Mouse (Mus musculus): ENCODE data around the gene Sgta.
A peak's percentile ranks its signal among the peaks of the same experiment; 100 is the strongest.
"Not testable (repeated sequence)": the region's sequence is repeated elsewhere in the genome, so short reads cannot be mapped to it uniquely, and the experiment has no call there.

Gene Sgta

DNA sequence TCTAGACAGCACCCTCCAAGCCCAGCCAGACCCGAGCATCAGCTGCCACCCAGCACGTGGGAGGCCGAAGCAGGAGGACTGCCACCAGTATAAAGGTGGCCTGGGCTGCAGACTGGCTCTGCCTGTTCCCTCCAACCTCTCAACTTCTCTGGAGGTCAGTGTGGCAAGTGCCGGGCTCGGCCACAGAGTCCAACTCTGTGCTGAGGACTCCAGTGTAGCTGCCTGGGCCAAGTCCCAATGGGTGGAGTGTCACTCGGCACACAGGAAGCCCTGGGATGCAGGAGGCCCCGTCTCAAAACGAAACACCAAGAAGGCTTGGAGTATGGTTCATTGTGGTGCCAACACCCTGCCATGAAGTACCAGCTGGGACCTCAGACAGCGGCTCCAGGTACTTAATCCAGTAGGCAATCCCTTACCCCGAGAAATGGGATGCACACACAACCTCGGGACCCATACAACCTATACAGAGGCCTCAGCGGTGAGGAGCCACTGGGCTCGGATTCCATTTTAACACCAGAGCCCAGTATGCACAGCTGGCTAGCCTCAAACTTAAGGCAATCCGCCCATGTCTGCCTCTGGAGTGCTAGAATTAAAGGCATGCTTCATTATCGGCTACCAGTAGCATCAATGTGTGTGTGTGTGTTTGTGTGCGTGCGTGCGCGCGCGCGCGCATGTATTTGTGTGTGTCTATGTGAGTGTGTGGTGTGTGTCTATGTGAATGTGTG, 2.4 kb downstream of the Sgta start:
- no peak for DNase-seq (ENCODE audit: low read depth, low spot score)

DNA sequence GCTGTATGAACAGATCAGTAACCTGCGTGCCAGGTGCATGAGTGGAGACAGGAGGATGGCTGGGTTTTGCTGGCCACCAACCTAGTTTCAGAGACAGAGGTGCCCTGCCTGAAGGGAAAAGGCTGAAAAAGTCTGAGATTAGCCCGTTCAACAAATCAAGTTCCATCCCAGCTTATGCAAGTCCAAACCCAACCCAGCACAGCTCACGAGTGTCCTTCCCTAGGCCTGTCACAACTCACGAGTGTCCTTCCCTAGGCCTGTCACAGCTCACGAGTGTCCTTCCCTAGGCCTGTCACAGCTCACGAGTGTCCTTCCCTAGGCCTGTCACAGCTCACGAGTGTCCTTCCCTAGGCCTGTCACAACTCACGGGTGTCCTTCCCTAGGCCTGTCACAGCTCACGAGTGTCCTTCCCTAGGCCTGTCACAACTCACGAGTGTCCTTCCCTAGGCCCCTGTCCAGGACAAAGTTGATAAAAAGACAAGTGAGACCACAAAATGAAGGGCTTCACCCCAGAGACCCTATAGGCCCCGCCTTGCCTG, 4.1 kb downstream of the Sgta start:
- DNase-seq (ENCODE audit: low read depth, low spot score): not testable (repeated sequence)

DNA sequence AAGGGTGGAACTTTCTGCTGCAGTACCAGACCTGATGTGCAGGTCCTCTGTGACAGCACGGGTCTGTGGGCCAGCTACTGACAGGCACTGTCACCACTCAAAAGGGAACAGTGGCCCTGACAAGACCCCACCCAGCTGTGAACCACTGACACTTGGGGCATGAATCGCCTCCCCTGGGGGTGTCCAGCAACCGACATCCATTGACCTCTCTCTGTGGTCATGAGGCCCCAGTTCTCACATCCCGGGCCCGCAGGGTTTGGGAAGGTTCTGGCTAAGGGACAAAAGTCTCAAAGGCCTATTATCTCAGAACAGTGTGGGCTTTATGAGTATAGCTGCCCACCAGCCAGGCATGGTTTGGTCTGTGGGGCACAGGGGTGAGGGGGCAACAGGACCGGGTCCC, 4.8 kb downstream of the Sgta start:
- DNase-seq (ENCODE audit: low read depth, low spot score): no peak

DNA sequence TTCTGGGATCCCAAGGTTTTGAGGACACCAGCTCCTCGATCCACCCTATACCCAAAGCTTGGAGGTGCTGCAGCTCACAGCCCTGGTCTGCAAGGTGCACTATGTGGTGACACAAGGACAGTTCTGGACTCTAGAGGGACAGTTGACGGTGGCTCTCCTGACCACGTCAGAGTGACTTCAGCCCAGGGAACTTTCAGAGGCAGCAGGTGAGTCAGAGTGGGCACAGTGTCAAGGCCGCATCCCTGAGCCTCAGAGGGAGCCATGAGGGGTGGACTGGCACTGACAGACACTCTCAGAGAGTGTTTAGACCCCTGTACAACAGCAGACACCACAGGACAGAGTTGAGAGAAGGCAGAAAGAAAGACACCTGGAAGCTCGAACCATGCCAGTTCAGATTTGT, 7.4 kb downstream of the Sgta start:
- DNase-seq (ENCODE audit: low read depth, low spot score): no peak

DNA sequence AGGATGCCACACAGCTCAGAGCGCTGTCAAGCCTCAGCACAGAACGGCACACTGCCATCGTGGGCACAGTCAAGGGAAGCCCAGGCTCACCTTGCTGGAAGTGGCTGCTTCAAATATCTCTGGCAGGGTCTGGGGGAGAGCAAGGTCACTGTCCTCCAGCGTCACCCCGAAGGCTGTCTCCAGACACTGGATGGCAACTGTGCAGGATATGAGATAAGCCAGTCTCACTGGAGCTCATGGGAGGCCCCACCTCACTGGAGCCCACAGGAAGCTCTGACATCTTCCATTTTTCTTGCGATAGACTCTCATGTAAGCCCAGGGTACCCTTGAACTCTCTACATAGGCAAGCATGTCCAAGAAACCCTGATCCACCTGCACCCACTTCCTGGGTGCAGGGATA, 8.8 kb downstream of the Sgta start:
- no peak for DNase-seq (ENCODE audit: low read depth, low spot score)

DNA sequence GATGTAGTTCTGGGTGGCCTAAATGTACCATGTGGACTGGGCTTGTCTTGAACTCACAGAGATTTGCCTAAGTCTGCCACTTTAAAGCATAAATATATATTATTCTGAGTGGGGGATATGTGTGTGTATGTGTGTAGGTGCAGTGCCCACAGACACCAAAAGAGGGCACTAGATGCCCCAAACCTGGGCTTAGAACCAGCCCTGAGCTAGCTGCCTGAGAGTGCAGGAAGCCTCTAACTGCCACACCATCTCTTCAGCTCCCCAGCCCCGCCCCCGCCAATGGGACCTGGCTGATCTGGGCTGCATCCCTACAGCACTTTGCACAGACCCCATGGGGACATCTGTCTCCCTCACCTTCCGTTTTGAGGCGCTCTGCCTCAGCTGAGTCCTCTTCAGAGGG, 9.3 kb downstream of the Sgta start:
- DNase-seq (ENCODE audit: low read depth, low spot score): no peak

DNA sequence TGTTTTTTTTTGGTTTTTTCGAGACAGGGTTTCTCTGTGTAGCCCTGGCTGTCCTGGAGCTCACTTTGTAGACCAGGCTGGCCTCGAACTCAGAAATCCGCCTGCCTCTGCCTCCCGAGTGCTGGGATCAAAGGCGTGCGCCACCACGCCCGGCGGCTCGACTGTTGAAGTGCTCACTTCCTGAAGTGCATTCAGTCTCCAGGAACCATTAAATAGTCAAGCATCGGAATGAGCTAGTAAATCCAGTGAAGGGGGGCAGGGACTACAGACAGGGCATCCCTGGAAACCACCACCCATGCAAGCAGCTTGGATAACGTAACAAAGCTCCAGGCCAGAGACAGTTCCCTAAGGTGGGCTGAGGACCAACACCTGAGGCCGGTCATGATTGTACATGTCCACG, 14.7 kb downstream of the Sgta start:
- not testable (repeated sequence) for DNase-seq (ENCODE audit: low read depth, low spot score)

DNA sequence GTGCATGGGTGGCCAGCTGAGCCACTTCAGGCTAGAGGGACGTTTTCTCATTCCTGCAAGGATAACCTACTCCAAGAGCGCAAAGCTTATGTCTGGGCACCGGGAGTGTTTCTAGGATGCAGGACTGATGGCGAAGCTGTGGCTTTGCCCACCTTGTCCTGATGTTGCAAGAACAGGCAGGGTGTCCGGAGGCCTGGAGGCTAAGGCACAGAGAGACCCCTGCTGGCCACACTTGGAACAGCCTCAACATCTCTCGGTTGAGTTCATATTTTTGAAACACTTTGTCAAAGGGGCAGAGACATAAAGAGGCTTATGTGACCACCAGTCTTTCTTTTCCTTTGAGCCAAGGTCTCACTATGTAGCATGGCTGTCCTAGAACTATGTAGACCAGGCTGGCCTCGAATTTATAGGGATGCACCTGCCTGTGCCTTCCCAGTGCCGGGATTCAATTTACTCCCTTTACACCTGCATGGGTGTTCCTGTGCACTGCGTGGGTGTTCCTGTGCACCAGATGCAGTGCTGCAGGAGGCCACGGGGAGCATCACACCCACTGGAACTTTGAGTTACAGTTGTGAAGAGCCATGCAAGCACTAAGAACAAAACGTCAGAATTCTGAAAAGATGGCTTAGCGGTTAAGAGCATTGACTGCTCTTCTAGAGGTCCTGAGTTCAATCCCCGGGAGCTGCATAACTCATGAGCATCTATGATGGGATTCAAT, 18.4 kb downstream of the Sgta start:
- no peak for DNase-seq (ENCODE audit: low read depth, low spot score)

DNA sequence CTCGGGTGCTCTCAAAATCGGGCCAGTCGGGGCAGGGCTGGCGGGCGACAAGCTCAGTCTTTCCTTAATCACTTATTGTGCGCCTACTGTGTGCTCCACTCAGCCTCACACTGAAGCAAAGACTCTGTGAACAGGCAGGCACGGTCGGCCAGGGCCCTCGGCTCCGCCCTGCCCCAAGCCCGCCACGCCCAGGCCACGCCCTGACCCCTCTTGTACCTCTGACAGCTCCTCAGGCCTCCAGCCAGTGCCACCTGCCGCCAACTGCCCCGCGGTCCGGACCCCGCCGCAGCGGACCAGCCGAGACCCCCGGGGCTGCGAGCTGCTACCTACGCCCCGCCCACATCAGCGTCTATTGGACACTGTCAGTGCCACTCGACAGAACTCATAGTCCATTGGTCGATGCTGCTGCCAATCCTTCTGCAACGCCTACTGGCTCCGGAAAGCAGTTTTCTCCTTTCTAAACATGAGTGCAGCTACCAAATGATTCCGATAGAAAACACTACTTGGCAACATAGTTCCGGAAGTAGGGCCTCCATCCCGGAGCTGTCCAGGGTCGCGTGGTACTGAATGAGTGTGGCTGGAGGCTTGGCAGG, 22.9 kb downstream of the Sgta start, which contains the start of gene Slc39a3:
Gene Slc39a3 (minus strand): TSS at position 439 of the 593 bp plus-strand sequence.
- DNase-seq (ENCODE audit: low read depth, low spot score): peak; percentile 98

DNA sequence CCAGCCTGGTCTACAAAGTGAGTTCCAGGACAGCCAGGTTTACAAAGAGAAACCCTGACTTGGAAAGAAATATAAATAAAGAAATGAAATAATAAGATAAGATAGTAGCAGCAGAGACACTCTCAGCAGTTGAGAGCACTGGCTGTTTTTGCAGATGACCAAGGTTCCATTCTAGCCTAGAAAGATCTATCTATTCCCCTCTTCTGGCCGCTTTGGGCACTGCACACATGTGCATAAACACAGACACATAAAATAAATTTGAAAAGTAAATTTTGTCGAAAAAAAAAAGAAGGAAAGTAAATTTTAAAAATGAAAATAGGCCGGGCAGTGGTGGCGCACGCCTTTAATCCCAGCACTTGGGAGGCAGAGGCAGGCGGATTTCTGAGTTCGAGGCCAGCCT, 23.7 kb downstream of the Sgta start:
- no peak for DNase-seq (ENCODE audit: low read depth, low spot score)

DNA sequence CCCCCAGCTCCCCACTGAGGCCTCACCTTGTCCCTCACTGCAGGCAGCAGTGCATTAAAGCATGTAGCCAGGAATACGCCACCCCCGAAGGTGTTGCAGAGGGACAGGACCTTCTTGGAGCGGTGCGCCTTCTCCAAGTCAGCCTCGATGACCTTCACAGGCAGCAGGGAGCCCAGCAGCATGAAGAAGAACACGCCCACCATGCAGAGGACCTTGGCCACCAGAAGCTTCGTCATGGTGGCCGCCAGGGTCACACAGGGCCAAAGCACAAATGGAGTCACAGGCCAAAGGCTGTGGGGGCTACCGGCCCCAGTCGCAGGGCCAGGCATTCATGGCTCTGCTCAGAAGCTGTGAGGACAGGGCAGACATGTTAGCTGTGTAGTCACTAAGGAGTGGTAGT, 26.4 kb downstream of the Sgta start:
- DNase-seq (ENCODE audit: low read depth, low spot score): no peak

DNA sequence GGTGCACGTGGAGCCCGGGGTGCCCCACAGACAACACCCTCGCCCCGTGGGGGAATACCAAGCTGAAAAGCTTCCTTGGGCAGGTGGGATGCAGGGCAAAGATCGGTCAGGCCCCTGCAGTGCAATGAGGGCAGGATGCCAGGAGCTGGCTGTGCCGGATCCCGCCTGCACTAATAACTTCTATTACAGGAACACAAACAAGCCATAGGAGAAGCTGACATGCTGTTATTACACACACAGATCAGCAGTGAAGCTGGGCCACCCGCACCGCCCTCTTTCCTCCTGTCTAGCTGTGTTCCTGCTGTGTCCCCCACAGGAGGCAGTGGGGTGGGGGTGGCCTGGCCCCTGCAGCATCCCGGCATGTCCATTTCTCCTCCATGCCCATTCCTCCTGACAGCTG, 30.9 kb downstream of the Sgta start:
- DNase-seq (ENCODE audit: low read depth, low spot score): no peak

DNA sequence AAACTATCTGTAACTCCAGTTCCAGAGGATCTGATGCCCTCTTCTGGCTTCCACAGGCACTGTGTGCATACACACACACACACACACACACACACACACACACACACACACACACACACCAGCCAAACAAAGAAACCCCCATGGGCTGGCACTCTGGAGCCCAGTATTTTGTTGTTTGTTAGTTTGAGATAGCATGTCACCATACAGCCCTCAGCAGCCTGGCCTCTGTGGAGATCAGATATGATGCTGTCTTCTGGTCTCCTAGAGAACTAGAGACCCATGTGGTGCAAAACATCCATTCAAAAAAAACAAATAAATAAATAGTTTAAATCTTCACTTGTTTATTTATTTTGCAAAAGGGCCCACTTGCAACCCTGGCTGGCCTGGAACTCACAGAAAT, 31.8 kb downstream of the Sgta start:
- no peak for DNase-seq (ENCODE audit: low read depth, low spot score)

DNA sequence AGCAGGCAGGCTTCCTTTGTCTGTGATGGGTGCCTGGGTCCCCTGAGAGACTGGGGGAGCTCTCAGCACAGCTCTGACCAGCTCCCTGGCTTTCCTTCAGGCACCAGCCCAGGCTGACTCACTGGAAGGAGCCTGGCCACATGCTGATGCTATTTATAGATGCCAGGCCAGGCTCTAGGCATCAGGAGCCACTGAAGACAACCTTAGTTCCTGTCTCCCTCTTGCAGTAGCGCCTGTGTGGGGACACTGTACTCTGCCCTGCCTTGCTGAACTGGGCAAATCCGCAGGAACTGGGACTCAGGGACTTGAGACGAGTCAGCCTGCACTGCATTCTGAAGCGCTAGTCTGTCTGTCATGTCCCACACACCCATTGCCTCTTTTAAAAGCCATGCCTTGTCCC, 32.6 kb downstream of the Sgta start:
- DNase-seq (ENCODE audit: low read depth, low spot score): no peak

DNA sequence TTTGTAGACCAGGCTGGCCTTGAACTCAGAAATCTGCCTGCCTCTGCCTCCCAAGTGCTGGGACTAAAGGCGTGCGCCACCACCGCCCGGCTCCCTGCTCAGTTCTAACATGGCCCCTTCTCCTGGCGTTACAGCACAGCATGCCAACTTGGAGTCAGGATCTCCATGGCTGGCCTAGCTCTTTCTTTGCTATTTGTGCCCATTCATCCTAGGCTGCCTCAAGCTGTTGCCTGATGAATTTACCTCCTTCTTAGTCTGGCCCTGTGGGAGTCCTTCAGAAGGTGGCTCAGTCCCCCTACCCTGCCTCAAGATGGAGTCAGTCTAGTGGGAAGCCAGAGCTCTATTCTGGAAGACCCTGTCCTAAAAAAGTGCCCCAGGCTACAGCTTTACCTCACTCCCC, 33.1 kb downstream of the Sgta start:
- no peak for DNase-seq (ENCODE audit: low read depth, low spot score)

DNA sequence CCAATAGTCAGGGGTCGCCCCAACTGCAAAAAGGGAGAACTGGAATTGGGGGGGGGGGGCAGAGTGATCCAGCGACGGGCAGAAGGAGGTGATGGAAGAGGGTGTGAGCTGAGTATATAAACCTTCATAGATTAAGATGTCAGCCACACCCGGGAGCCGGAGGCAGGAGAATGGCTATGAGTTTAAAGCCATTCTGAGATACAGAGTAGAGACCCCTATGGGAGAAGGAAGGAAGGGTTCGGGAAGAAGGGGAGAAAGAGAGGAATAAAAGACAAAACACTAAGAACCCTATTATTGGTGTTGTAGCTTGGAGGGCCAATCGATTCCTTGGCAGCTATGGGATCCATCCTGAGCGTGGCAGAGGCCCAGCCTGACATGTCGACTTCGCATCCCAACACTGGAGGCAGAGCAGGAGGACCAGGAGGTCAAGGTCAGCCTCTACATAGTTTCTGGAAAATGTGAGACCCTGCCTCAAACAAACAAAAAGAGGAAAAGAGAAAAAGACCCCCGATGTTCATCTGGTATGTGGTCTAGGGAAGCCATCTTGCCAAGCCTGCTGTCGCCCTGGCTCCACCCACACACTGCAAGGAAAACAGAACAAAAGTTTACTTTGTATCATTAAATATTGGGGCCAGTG, 34.2 kb downstream of the Sgta start, which contains the start of gene Diras1:
Gene Diras1 (minus strand): TSS at position 24 of the 637 bp plus-strand sequence.
- DNase-seq (ENCODE audit: low read depth, low spot score): no peak

DNA sequence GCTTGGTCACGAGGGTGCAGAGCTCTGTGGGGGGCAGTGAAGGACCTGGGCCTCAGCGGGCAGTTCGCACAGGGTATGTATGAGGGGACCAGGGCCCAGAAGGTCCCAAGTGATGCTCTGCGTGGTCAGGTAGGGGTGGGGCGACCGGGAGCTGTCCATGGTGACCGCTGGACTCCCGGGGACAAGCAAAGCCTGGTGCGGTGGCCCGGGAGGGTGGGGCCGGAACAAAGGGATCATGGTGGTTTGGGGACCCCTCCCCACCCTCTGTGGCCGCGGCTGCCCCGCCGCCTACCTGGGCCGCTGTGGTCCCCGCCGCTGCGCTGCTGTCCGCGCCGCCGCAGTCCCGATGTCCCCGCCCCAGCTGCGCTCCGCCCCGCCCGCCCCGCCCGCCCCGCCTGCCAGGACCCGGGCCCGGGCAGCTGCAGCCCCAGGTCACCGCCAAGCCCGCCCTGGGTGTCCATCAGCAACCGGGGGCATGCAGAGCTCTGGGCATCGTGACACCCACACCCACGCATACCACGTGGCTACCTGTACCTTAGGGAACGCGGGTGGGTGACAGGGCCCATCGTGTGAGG, 34.8 kb downstream of the Sgta start:
- DNase-seq (ENCODE audit: low read depth, low spot score): no peak

DNA sequence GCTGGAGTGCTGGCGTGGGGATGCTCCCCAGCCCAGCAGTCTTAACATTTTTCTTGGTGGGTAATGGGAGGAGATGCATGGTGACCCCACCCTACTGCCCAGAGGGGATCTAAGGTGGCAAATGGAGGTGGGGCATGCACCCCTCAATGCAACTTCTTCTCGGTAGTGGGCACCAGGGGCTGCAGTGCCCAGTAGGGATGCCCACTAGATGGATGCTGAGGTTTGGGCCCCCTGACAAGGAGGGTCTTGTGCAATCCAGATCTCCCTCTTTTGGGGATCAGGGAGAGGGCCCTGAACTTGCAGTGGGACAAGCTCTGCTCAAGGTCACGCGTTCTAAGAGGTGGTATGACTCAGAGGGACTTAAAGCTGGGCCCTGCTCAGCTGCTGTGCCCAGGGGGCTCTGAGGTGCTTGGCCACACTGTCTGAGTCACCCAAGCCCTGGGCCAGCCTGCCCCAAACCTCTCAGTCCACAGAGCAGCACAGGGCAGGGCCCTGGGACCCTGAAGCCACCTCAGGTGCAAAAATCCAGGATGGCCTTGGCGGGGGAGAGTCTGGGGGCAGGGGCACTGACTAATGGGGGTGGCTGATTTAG, 35.5 kb downstream of the Sgta start:
- no peak for DNase-seq (ENCODE audit: low read depth, low spot score)

DNA sequence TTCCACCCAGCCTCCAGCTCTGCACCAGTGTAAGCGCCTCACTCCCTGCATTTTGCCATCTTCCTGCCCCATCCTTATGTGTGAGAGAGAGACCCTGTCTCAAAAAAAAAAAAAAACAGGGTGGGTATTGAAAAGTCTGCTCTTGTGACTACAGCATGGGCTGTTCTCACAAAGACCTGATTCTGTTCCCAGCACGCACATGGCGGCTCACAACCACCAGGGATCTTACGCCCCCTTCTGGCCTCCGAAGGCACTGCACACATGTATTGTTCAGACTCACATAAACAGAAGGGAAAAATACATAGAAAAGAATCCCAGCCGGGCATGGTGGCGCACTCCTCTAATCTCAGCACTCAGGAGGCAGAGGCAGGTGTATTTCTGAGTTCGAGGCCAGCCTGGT, 37.2 kb downstream of the Sgta start:
- peak; percentile 74 for DNase-seq (ENCODE audit: low read depth, low spot score)

DNA sequence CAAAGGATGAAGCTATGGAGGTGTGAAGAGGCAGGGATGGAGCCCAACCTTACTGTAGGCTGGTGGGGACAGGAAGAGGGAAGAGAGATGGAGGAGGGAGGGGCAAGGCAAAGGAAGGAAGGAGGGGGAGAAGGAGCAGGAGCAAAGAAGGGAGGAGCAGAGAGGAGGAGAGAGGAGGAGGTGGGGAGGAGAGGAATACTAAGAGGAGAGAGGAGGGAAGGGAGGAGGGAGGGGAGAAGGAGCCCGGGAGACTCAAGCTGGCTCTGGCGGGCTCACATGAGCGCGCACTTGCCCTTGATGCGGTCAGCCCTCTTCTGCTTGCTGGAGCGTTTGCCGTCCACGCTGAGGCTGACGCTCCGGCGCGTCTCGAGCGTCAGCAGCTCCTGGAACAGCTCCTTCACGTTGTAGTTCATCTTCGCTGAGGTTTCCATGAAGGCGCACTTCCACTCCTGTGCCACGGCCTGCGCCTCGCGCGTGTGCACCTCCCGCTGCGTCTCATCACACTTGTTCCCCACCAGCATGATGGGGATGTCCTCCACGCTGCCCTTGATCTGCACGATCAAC, 38.4 kb downstream of the Sgta start:
- no peak for DNase-seq (ENCODE audit: low read depth, low spot score)

DNA sequence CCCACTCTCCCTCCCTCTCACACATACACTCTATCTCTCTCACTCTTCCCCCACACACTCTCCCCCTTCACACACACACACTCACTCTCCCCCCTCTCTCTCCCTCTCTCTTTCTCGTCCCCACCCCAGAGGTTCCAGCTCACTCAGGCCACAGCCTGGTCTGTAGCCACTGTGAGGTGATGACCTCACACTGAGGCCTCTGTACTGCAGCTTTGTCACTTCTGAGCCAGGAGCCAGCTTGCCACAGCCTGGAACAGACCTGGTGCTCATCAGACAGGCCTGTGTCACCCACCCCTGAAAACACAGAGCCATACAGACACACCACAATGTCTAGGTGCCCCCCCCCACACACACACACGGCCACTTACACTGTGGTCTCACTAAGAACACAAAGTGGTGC, 39.8 kb downstream of the Sgta start:
- DNase-seq (ENCODE audit: low read depth, low spot score): no peak
